Mouse (Mus musculus): Measurements from ENCODE around the gene Foxp1.

Foxp1 gene

DNA sequence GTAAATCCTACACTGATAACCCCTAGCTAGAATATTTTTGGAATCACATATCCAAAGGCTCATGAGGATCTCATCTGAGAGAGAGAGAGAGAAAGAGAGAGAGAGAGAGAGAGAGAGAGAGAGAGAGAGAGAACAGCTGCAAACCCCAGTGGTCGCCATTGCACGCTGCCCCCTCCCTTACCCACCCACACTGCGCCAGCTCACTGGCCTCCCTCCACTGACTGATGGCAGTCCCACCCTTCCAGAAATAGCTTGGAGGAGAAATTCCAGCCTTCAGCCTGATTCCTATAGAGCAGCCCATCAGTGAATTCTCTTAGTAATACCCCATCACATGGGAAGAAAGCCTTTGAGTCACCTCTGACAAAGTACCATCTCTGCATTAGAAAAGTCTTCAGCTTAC lies 271.3 kb downstream of the Foxp1 start:
- DNase-seq: no peak

- no peak for DNase-seq
Measured at GRCm38 (mm10) chr6:99249496-99250030, 273.0 kb downstream of the Foxp1 start.

DNA sequence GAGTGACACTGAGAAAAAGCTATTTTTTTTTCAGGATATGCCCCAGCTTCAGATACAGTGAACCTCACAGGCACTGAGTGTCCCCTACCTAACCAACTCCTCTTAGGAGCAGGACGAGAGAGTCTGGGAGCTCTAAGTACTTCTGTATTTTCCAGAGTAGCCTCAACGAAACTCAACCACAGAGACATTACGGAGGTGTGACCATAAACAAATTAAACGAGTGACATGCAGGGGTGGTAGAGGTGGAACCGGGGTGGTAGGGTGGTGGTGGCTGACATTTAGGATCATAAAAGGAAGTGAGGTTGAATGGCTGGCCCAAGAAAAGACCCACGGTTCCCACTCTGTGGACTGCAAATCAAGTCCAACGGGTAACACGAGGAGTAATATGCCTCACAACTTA lies 274.1 kb downstream of the Foxp1 start:
- DNase-seq: no peak

DNA sequence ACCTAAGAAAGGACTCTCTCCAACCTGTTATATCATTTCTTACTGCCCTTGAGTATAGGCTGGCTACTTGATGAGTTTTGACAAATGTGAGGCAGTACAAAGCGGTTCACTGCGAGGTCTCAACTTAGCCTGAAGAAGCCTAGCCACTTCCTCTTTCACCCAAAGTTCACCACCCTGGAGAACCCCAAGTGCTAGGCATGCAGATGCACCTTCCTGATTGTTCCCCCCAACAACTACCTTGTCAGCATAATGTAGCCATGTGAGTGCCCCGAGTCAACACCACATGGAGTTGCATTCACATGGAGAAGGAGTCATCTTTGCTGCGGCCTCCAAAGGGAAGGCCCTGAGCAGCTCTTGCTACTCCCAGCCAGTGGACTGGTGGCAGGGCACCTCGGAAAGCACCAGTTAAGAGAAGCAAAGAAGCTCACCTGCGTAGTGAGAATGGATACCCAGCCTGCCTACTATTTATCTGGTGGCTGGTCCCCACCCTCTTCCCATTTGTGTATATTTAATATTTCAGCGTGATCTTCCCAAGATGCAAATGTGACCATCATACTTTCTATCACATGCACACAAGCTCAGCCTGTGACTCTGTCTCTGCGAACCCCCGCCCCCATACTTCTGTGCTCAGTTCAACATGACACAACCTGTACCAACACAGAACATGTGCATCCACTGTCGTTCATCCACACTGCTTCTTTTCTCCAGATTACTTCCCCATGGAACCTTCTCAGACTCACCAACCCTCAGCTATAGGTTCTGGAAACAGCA lies 280.7 kb downstream of the Foxp1 start:
- no peak for DNase-seq

DNA sequence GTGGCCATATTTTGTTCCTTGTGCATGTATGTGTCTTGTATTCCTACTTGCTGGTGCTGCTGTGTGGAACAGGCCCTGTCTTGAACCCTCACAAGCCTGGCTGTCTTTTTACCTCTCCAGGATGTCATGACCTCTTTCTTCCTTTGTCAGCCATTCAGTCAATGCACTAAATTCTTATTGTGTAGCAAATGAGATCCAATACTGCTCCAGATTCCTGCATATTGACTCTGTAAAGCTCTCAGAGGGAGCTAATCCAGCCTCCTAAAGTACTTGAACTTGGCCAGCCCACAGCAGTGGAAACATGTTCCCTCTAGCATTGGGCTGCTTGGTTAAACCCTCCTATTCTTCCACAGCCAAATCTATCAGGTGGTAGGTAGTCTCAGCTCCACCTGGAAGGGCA lies 281.8 kb downstream of the Foxp1 start:
- no peak for DNase-seq

- no peak for DNase-seq
Measured at GRCm38 (mm10) chr6:99235588-99235987, 286.9 kb downstream of the Foxp1 start.

DNA sequence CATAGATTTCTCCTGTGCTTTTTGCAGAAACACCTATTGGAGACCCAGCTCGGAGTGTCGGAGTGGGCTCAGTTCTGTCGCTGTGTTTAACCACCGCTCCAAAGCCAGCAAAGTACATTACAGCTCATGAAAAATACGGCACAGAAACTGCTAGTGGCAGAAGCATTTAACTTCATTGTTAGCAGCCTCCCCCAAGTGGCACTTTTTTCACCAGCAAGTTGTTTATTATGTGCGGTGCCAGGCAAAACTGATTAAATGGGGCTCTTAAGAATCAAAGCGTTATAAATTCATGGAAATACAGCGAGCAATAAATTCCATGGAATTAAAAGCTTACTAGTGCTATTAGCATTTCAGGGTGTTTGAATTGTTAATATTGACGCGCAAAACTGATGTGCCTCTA lies 289.1 kb downstream of the Foxp1 start:
- DNase-seq: no peak

- no peak for DNase-seq
Measured at GRCm38 (mm10) chr6:99228336-99228870, 294.1 kb downstream of the Foxp1 start.

- no peak for DNase-seq
Measured at GRCm38 (mm10) chr6:99221147-99221546, 301.4 kb downstream of the Foxp1 start.

DNA sequence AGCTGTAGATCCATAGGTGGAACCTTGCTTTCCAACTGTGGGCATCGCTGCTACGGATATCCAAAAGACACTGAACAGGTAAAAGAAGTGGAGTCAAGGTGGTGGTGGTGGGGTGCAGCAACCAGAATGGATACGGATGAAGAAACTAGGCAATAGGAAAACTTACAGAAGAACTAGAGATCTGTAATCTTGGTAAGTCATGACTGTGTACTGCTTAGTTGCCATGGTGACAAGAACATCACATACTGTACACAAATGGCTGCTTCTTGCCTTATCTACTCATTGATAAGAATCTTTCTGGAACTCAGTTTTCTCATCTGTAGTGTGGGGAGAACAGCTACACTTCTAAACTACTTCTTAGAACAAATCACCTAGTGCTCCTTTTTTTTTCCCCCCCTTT lies 302.0 kb downstream of the Foxp1 start:
- DNase-seq: no peak

GRCm38 (mm10) chr6:99217846-99218245 lies 304.7 kb downstream of the Foxp1 start:
- no peak for DNase-seq

- DNase-seq: no peak
Measured at GRCm38 (mm10) chr6:99217155-99217554, 305.4 kb downstream of the Foxp1 start.

- DNase-seq: no peak
Measured at GRCm38 (mm10) chr6:99212461-99212860, 310.1 kb downstream of the Foxp1 start.

DNA sequence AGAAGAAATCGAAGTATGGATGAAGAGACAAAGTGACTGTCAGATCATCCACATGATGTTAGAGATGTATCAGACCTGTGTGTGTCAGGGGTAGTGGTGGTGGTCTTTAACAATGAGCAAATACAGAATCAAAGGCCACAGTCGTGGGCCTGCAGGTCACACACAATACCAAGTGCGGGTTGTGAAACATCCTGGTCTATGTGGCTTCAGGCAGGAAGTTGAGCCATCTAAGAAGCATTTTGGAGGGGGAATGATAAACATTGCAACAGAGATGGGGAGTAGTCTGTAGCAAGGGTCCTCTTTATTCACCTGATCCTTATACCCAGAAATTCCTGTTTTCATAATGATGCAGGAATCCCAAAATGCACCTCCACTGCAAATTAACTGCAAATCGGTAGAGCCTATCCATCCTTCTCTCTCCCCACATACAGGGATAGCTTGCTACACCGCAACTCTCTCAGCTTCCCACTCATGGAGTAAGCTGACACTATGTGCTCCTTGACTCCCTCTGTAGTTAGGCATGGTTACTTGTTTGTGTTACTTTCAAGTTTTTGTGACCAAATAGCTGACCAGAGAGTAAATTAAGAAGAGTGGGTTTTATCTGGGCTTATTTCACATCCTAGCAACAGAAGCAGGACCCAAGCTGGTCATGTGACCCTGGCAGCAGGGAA lies 310.7 kb downstream of the Foxp1 start:
- DNase-seq: no peak

- no peak for DNase-seq
Measured at GRCm38 (mm10) chr6:99210161-99210560, 312.4 kb downstream of the Foxp1 start.

DNA sequence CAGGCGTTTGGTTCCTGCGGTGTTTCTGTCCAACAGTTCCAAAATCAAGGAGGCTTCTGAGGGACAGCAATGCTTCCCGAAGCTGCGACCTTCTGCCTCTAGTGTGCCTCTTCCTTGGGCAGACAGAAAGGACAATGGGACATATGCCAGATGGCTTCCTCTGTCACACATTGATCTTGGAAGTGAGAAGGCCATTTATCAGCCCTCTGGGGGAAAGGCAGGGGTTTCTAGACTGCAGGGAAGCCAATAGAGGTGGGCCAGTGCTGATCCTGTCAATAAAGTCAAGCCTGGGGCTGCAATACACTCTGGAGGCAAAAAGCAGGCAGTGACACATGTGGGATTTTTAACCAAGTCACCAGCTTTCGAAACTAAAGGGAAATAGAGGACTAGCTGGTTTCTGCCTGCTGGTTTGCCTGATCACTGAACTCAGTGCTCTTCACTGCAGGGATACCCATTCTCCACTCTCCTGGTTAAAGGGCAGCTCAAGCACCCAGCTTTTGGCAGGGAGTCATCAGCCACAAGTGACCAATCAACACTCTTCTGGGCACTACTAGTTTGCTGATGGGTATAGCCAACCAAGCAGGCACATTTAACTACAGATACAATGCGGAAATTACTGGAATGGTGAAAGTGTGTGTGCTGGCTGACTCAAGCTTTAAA lies 315.2 kb downstream of the Foxp1 start:
- DNase-seq: no peak

DNA sequence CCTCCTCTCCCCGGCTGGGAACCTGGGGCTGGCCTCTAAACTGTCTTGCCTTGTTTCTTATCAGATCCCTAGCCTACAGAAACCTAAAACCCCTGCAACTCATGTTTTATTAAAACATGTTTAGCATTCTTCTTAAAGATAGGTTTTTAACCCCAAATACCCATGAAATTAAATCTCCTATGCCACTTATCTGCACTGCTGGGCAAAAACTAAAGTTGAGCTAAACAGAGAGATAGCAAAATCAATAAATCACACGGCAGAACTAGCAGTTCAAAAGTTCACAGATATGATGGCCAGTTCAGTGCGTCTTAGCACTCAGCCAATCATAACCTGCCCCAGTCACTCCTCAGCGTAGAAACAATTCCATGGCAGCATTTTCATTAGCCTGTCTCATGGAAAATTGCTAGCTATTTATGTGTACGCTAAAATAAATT lies 316.1 kb downstream of the Foxp1 start:
- no peak for DNase-seq

DNA sequence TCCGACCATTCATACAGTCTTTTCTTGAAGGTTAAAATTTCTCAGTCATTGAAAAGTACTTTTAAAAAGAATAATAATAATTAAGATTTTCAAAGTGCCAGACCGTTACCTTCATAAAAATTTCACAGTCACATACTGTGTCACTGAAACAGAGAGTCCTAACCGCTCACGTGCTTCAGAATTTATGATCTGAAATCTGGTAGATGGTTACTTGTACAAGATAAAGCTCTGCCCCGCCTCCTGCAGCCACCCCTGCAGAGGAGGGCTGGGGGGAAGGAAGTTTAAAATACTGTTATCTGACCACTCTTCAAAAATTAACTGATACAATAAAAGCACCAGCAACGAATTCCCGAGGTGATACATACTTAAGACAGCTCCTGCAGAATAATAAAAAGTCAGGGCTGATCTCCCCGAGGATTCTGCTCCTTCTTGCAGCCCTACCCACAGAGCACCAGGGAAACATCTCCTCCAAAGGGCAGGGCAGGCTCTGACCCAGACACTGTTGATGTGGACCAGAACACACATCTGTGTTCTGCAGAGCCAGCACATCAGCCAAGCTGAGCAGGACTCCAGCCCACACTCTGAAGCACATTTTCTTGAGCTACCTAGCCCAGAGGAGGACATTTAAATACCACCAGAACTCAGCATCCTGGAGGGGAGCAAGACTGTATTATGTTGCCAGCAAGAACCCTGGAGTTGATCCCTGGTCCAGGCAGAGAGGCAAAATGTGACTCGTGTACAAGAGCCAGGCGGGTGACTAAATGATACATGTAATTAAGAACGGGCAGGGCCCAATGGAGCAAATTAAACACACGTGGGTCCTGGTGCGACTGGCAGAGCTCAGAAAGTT lies 316.7 kb downstream of the Foxp1 start:
- no peak for DNase-seq

DNA sequence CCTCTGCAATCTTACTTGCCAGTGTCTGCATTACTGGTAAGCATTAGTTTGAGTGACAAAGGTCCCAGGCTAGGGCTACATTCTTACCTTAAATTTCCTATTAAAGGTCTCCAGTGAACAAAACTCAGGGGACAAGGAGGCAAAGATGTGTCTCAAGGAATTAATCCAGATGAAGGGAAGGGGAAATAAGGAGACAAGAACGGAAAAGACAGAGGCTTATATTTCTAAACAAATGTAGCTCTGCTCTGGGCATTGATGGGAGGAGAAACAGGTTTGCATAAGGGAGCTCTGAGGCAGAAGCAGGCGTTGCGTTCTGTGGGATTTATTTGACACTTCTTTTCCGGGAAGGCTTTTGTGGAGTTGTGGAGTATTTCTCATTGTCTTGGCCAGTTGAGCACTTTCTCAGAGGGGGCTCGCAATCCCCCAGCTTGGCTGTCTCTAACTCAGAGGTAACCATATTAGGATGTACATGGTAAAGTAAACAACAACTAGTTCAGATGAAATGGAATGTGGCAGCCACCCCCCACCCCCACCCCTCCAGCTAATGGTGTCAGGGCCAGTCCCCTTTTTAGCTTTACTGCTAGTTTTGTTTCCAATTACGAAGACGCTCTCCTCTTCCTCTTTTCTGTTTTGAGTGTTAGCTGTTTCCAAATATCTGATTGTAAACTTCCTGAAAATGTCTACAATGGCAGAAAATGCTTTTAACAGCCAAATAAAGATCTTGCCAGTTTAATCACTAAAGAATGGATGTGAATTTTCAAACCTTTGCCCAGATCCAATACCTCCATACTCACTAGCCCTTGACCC lies 317.5 kb downstream of the Foxp1 start:
- no peak for DNase-seq

DNA sequence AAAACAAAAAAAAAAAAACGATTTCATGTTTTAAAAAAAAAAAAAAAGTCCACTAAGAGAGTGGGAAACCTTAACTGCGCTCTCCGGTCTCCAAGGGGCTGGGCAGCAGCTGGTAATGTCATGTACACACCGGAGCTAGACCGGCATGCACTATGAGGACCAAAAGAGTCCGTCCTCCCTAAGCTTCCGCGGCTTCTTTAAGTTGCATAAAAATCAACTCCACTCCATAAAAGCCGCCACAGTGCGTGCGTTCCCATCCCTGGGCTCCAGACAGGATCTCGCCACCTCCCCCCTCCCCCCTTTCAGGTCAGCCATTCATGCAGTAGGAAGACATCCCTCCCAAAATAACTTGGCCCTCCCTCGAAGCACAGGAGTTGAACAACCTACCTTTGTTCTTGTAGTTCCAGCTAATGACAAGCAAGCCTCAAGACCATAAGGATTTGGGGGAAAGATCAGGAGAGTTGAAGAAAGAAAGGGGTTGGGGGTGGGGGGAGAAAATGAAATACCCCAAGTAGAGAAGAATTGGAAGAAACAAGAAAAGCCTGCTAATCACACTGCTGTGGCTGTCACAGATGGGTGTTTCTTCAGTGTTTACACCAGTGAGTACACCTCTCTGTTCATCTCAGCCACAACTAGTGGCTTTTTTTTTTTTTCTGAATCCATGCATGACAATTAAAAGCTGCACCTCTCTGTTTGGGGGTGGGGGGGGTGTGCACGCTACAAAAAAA lies 318.3 kb downstream of the Foxp1 start:
- DNase-seq: peak; percentile 14

GRCm38 (mm10) chr6:99203231-99203630 lies 319.3 kb downstream of the Foxp1 start:
- DNase-seq: no peak

Measured in liver (tissue).